Mouse (Mus musculus) forebrain, embryonic 16.5 days (tissue): ENCODE measurements around the gene Bcl2l1. TPM values are rescaled to one million over a fixed set of nuclear protein-coding genes. Genes with fewer than 3 reads are reported as not detected.

Experiments used
- ATAC-seq: fragments of 200-750 bp; cut with Nextera tagmentation; 2 replicates; pipeline ENCODE4 v1.8.0; 2017; ENCODE audit warnings: mild to moderate bottlenecking, moderate library complexity
- H3K27ac ChIP-seq: fragments of 300-500 bp; sonication (generic); 2 replicates; pipeline ENCODE4 v1.5.1; 2014; ENCODE audit warnings: low read length, control low read depth
- H3K27me3 ChIP-seq: fragments of 300-500 bp; sonication (generic); replicated peaks from 2 replicates; pipeline ENCODE4 v1.6.1; 2014; ENCODE audit warnings: low read length; ENCODE audit not compliant: control insufficient read depth, insufficient read depth
- H3K36me3 ChIP-seq: fragments of 300-500 bp; sonication (generic); 2 replicates; pipeline ENCODE4 v1.6.1; 2014; ENCODE audit not compliant: control insufficient read depth, insufficient read depth
- H3K4me1 ChIP-seq: fragments of 300-500 bp; sonication (generic); replicated peaks from 2 replicates; pipeline ENCODE4 v1.6.1; 2014; ENCODE audit warnings: low read length; ENCODE audit not compliant: control insufficient read depth, insufficient read depth
- H3K4me2 ChIP-seq: fragments of 300-500 bp; sonication (generic); 2 replicates; pipeline ENCODE4 v1.6.1; 2014; ENCODE audit warnings: mild to moderate bottlenecking, low read length, control low read depth
- H3K4me3 ChIP-seq: fragments of 300-500 bp; sonication (generic); replicated peaks from 2 replicates; pipeline ENCODE4 v1.5.1; 2014; ENCODE audit warnings: mild to moderate bottlenecking, low read length, control low read depth
- H3K9ac ChIP-seq: fragments of 300-500 bp; sonication (generic); replicated peaks from 2 replicates; pipeline ENCODE4 v1.6.1; 2014; ENCODE audit warnings: low read depth, low read length, control low read depth
- H3K9me3 ChIP-seq: fragments of 300-500 bp; sonication (generic); 2 replicates; pipeline ENCODE4 v1.6.1; 2016; ENCODE audit warnings: low read length; ENCODE audit not compliant: control insufficient read depth
- WGBS: fragments of 180-500 bp; shearing (Covaris S2); extraction: QIAGEN DNeasy Blood & Tissue Kit; methylation state at CpG from one replicate; pipeline ENCODE4 v1.1.7; 2014; 5-methylcytosine and 5-hydroxymethylcytosine counted together
- polyA plus RNA-seq: library from polyadenylated mRNA; unstranded; fragments of >200 nt; fragmentation: Nextera tagmentation; extraction: Ambion mirVana; gene quantifications from 2 replicates; pipeline ENCODE4 v1.2.1, GENCODE M21; 2015

The Bcl2l1 gene
- polyA plus RNA-seq, 1 experiment from 2014 or later = 188 TPM

DNA sequence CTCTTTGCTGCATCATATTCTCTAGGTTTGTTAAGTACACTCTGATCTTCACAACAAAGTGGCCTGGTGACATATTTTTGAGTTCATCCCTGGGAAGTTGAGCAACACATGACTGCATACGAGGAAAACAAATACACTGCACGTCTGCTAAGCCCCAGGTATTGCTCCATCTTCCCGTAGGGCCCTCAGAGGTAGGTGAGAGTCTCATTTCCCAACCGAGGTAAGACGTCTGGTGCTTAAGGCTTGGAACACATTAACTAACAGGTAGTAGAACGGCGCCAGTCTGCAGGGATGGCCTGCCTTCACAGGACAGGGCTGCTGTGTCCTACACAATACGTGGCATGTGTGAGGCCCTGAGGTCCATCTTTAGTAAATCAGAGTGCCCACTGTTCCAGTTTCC is 46.9 kb downstream of the Bcl2l1 start:
- Histone ChIP-seq H3K4me3 (no peak overlapping the region), H3K36me3 (no peaks in the 10 kb centered on the region; the same call in 1 of the 2 replicates), H3K9me3 (no peaks in the 10 kb centered on the region), H3K27me3 (no peaks in the 10 kb centered on the region), H3K27ac (no peak overlapping the region), H3K4me1 (peaks cover 3% of the 10 kb centered on the region; the same call in 1 of the 2 replicates), H3K4me2 (no peak overlapping the region), H3K9ac (no peak overlapping the region)
- 96% methylated on average over 8 of the region's 8 CpGs for whole genome bisulfite sequencing
- ATAC-seq = no peak

DNA sequence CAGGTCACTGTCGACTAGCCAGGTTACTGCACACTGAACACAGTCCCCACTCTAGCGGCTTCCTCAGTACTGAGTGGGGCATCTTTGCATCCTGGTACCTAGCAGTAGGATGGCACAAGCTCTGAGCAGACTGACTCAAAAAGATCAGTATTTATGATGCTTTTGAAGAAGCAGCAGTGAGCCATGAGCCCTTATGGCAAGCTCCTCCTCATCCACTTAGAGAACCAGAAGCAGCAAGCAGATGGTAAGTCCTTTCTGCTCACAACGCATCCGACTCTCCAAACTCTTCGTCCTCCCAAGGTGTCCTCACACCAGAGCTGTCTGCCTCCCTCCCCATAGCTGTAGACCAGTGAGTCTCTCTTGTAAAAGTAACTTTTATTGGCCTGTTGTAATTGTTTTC is 48.3 kb downstream of the Bcl2l1 start:
- H3K27me3 ChIP-seq = no peaks in the 10 kb centered on the region
- no peak overlapping the region for H3K27ac ChIP-seq
- H3K9ac ChIP-seq = no peak overlapping the region
- no peak overlapping the region for H3K4me2 ChIP-seq
- no peak for ATAC-seq
- H3K9me3 ChIP-seq = no peaks in the 10 kb centered on the region
- no peak overlapping the region for H3K4me3 ChIP-seq
- H3K36me3 ChIP-seq = no peaks in the 10 kb centered on the region; the same call in 1 of the 2 replicates
- 85% methylated on average over 5 of the region's 5 CpGs for WGBS
- H3K4me1 ChIP-seq = no peaks in the 10 kb centered on the region; the same call in 1 of the 2 replicates

- Histone ChIP-seq H3K9ac (no peak overlapping the region), H3K4me1 (no peaks in the 10 kb centered on the region; the same call in 1 of the 2 replicates), H3K36me3 (no peaks in the 10 kb centered on the region; the same call in 1 of the 2 replicates), H3K4me3 (no peak overlapping the region), H3K4me2 (no peak overlapping the region), H3K27me3 (no peaks in the 10 kb centered on the region), H3K27ac (no peak overlapping the region), H3K9me3 (no peaks in the 10 kb centered on the region)
- ATAC-seq = no peak
- 79% methylated on average over 5 of the region's 5 CpGs for WGBS
These were observed 48.9 kb downstream of the Bcl2l1 start for GRCm38 (mm10) chr2:152782656-152783055.

- no peaks in the 10 kb centered on the region for H3K27me3 ChIP-seq
- H3K27ac ChIP-seq = no peak overlapping the region
- H3K9ac ChIP-seq = no peak overlapping the region
- H3K4me1 ChIP-seq = no peaks in the 10 kb centered on the region; the same call in 1 of the 2 replicates
- H3K4me2 ChIP-seq = no peak overlapping the region
- no peak overlapping the region for H3K4me3 ChIP-seq
- no peaks in the 10 kb centered on the region for H3K9me3 ChIP-seq
- ATAC-seq = no peak
- H3K36me3 ChIP-seq = no peaks in the 10 kb centered on the region; the same call in 1 of the 2 replicates
- WGBS = 94% methylated on average over 3 of the region's 3 CpGs
These were observed 50.4 kb downstream of the Bcl2l1 start for GRCm38 (mm10) chr2:152781031-152781711.

- 93% methylated on average over 2 of the region's 2 CpGs for WGBS
- Histone ChIP-seq H3K4me1 (no peaks in the 10 kb centered on the region; the same call in 1 of the 2 replicates), H3K4me2 (no peak overlapping the region), H3K27me3 (no peaks in the 10 kb centered on the region), H3K4me3 (no peak overlapping the region), H3K36me3 (no peaks in the 10 kb centered on the region; the same call in 1 of the 2 replicates), H3K27ac (no peak overlapping the region), H3K9ac (no peak overlapping the region), H3K9me3 (no peaks in the 10 kb centered on the region)
- ATAC-seq = no peak
These were observed 51.1 kb downstream of the Bcl2l1 start for GRCm38 (mm10) chr2:152780466-152780865.

DNA sequence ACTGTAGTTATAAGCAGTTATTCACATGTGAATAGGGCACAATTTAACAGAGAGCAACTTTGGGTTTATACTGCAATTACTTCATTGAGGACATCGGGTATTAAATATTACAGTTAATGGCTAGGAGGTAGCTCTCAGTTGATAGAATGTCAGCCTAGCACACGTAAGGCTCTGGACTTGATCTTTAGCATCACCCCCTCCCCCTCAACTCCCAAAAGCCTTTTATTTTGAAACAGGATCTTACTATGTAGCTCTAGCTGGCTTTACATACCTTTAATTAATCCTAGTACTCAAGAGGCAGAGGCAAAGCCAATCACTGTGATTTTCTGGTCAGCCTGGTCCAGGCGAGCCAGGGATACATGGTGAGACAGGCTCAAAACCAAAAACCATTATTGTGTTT is 54.4 kb downstream of the Bcl2l1 start:
- no peaks in the 10 kb centered on the region; the same call in 1 of the 2 replicates for H3K36me3 ChIP-seq
- H3K9ac ChIP-seq = no peak overlapping the region
- no peak for ATAC-seq
- no peak overlapping the region for H3K27ac ChIP-seq
- H3K9me3 ChIP-seq = no peaks in the 10 kb centered on the region
- H3K4me2 ChIP-seq = no peak overlapping the region
- no peaks in the 10 kb centered on the region for H3K4me1 ChIP-seq
- 92% methylated on average over 3 of the region's 3 CpGs for WGBS
- no peaks in the 10 kb centered on the region for H3K27me3 ChIP-seq
- H3K4me3 ChIP-seq = no peak overlapping the region

DNA sequence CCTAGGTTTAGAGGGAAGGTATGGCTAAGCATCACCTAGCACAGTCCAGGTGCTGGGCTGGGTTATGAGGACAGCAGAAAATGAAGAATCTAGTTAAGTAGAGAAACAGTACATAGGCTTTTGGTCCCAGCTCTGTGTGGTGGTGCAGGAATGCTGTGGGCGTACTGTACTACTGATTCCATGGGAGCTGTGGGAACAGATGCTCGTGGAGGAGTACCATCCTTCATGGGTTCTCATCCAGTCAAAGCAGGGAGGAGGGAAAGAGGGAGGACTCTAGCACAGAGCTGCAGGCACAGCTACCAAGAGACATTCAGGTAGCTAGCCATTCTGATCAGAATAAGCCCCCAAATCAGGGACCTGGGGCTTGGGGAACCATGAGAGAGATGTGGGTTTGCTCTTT is 55.1 kb downstream of the Bcl2l1 start:
- Histone ChIP-seq H3K27ac (no peak overlapping the region), H3K4me3 (no peak overlapping the region), H3K4me2 (no peak overlapping the region), H3K36me3 (no peaks in the 10 kb centered on the region; the same call in 1 of the 2 replicates), H3K9ac (no peak overlapping the region), H3K4me1 (no peaks in the 10 kb centered on the region), H3K27me3 (no peaks in the 10 kb centered on the region), H3K9me3 (no peaks in the 10 kb centered on the region)
- ATAC-seq = 0 out of 2 replicates have a peak, but pooled peaks have one; percentile 23
- WGBS = 94% methylated on average over 2 of the region's 2 CpGs

GRCm38 (mm10) chr2:152776019-152776418 is 55.5 kb downstream of the Bcl2l1 start:
- Histone ChIP-seq H3K9ac (no peak overlapping the region), H3K4me3 (no peak overlapping the region), H3K27ac (no peak overlapping the region), H3K9me3 (no peaks in the 10 kb centered on the region), H3K4me1 (no peaks in the 10 kb centered on the region), H3K36me3 (no peaks in the 10 kb centered on the region; the same call in 1 of the 2 replicates), H3K27me3 (no peaks in the 10 kb centered on the region), H3K4me2 (no peak overlapping the region)
- WGBS = 70% methylated on average over 3 of the region's 3 CpGs
- no peak for ATAC-seq

- Histone ChIP-seq H3K4me2 (no peak overlapping the region), H3K9me3 (no peaks in the 10 kb centered on the region), H3K4me3 (no peak overlapping the region), H3K4me1 (no peaks in the 10 kb centered on the region), H3K27ac (no peak overlapping the region), H3K9ac (no peak overlapping the region), H3K27me3 (no peaks in the 10 kb centered on the region), H3K36me3 (no peaks in the 10 kb centered on the region; the same call in 1 of the 2 replicates)
- no peak for ATAC-seq
- 80% methylated on average over 4 of the region's 4 CpGs for WGBS
These were observed 56.2 kb downstream of the Bcl2l1 start for GRCm38 (mm10) chr2:152775357-152775756.
